Mouse (Mus musculus) retina, postnatal 1 day (tissue): ENCODE results near the gene Aicda.
"Not testable (repeated sequence)": the region's sequence is repeated elsewhere in the genome, so short reads cannot be mapped to it uniquely, and the experiment has no call there.

Experiments
- DNase-seq: peaks from one replicate; pipeline ENCODE4 v3.0.0-alpha.2; 2012

Aicda gene

DNA sequence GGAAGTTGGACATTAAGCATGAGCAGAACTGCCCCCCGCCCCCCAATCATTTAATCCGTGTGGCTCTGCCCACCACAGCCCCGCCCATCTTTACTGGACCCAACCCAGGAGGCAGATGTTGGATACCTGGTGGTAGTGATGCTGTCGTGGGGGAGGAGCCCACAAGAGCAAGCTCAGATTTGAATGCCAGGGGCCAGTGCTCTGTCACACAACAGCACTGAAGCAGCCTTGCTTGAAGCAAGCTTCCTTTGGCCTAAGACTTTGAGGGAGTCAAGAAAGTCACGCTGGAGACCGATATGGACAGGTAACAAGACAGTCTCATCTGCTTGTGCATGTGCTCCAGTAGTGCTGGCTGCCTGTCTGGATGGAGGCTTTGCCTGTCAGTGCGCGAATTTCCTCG is at the start of gene Aicda:
Aicda (plus strand) TSS at position 196 of the 400 bp plus-strand sequence.
- DNase-seq: no peak

DNA sequence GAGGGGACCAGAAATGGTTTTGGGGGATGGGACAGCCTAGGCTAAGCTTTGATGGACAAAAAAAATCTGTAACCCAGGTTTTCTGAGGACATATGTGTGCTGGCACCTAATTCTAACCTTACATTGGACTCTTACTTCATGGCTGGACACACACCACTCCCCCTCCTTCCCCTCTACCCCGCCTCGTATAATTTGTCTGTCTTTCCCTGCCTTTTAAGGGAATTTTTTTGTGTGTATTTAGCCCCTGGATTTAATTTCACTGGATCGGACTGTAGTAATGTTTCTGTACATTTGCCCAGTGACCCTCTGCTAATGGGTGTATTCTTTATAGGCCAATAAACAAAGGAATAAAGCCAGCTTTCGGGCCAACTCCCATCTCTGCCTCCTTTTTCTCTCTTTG is 48.6 kb upstream of the Aicda start:
- DNase-seq: no peak

- DNase-seq: no peak
Observed at GRCm38 (mm10) chr6:122505545-122505944, 48.1 kb upstream of the Aicda start, which contains the start of gene Mfap5. Gene Mfap5 (plus strand): TSS chr6:122505845.

- DNase-seq: no peak
Observed at GRCm38 (mm10) chr6:122508494-122508893, 45.1 kb upstream of the Aicda start.

- no peak for DNase-seq
Observed at GRCm38 (mm10) chr6:122512914-122513878, 40.4 kb upstream of the Aicda start.

DNA sequence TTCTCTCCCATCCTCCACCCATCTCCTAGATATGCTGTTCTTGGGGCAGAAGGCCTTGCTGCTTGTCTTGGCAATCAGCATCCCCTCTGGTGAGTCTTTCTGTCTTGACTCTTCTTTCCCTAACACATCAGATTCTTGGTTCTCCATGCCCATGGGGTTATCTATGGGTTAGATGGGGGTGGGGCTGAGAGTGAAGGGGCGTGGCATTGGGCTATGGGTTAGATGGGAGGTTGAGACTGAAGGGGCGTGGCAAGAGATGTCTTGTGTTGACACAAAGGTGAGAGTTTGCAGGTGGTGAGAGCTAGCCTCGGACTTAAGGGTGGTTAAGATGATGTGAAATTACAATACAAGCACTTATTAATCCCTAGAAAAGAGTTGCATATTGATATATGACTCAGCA is 39.3 kb upstream of the Aicda start:
- no peak for DNase-seq

- not testable (repeated sequence) for DNase-seq
Observed at GRCm38 (mm10) chr6:122515762-122516161, 37.8 kb upstream of the Aicda start.

- DNase-seq: no peak
Observed at GRCm38 (mm10) chr6:122517668-122518067, 35.9 kb upstream of the Aicda start.

GRCm38 (mm10) chr6:122519384-122519783 is 34.2 kb upstream of the Aicda start:
- peak; percentile 49 for DNase-seq

DNA sequence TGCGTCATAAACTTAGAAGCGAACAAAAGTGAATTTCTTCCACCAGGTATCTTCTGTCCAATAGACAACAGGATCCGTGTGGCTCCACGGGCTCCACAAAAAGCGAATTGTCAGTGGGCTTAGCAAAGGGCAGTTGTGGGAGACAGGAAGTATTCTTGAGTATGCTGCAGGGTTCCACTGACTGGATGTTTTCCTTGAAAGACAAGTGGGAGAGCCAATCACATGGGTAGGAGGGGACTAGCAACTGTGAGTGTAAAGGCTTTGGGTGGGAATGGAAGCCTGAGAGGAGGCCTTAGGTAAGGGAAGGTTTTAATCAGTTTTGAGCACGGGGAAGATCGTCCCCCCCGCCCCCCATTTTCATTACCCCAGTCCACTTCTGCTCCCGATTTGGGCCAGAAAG is 31.0 kb upstream of the Aicda start:
- DNase-seq: peak; percentile 81

- DNase-seq: no peak
Observed at GRCm38 (mm10) chr6:122523289-122523688, 30.3 kb upstream of the Aicda start.

DNA sequence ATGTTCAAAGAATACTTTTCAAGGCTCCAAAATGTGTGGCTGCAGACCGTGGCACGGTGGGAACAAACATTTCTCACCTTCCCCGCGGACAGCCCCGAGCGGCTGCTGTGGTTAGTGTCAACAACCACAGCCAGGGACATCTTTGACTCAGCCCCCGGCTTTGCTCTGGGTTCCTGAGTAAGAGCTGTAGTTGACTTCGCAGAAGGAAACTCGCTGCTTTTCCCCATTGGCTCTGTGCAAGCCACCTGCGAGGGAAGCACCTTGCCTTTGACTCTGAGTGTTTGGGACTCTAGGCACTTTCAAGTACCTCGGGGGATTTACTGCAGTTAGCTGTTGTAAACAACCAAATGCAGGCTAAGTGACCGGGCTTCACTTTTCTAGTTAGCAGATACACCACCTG is 26.0 kb upstream of the Aicda start:
- no peak for DNase-seq

DNA sequence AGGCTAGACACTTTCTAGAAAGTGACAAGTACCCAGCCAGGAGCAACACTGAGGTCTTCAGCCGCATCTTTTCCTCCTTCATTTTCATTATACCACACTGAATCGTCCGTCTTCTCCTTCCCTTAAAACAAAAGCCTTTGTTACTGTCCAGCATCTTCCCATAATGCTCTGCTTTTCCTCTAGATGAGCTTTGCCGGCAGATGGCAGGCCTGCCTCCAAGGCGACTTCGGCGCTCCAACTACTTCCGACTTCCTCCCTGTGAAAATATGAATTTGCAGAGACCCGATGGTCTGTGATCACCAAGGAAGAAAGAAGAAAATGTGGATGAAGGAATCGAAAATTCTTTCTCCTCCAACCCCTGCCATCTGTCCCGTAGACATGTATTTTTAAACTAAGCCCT is 25.5 kb upstream of the Aicda start:
- DNase-seq: no peak

GRCm38 (mm10) chr6:122531466-122532174 is 22.0 kb upstream of the Aicda start:
- no peak for DNase-seq

- DNase-seq: peak; percentile 28
Observed at GRCm38 (mm10) chr6:122532883-122533302, 20.7 kb upstream of the Aicda start.

DNA sequence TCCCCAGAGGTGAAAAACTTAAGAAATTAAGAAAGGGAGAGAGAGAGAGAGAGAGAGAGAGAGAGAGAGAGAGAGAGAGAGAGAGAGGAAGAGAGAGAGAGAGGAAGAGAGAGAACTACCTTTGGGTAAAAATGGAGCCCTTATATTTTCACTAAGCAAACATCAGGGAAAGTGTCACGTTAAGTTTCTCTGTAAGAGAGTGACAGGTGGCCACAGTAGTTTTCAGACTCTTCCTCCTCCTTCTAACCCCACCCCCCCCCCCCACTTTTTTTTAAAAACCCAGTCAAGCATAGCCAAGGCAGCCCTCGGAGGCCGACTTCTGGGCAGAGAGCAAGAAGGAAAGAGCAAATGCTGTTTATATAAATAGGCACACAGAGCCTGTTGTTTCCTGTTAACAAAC is 19.6 kb upstream of the Aicda start:
- no peak for DNase-seq

GRCm38 (mm10) chr6:122539564-122539963 is 14.0 kb upstream of the Aicda start:
- DNase-seq: no peak

GRCm38 (mm10) chr6:122542459-122542858 is 11.1 kb upstream of the Aicda start:
- not testable (repeated sequence) for DNase-seq

DNA sequence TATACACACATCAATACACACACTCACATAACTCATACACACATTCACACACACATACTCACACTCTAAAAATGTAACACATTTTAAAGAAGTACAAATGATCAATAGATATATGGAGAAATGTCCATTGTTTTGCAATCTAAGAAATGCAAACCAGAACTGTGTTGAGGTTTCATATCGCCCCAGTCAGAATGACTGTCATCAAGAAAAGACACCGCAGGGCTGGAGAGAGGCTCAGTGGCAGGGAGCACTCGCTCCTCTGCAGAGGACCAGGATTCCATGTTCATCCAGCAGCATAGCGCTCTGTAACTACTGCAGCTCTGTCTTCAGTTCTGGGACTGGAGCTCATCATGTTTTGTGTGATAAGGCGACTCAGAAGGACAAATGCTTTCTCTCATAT is 10.0 kb upstream of the Aicda start:
- no peak for DNase-seq

DNA sequence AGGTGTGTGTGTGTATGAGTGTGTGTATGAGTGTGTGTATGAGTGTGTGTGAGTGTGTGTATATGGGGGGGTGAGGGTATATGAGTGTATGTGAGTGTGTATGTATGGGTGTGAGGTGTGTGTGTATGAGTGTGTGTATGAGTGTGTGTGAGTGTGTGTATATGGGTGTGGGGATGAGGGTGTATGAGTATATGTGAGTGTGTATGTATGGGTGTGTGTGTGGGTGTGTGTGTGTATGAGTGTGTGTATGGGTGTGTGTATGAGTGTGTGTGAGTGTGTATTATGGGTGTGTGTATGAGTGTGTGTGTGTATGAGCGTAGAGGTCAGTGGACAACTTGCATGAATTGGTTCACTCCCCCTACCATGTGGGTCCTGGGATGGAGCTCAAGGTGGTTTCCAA is 8.9 kb upstream of the Aicda start:
- no peak for DNase-seq

DNA sequence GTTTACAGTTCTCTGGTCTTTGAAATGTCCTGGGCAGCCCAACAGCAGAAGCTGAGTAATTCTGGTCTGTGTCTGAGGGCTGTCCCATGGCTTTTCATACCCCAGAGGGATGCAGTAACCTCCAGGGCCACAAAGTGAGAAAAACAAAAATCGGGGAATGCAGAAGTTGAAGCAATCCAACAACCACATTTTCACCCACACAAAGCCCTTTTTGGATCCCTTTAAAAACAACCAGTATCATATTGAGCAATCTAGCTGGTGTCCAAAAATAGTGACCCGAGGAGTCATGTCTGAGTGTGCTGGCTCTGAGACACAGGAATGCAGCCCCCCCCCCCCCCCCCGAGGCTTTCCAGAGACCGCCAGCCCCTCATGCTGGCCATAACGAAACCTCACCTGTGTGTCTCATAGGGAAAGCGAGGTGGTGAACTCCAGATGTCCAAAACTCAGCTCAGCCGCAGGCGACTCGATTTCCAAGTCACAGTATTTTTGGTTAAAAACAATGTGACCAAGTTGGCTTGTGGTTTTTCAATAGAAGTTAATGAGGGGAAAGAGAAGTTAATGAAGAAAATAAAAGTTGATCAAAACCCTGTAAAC is 8.2 kb upstream of the Aicda start:
- no peak for DNase-seq

GRCm38 (mm10) chr6:122545948-122546347 is 7.7 kb upstream of the Aicda start:
- DNase-seq: no peak

DNA sequence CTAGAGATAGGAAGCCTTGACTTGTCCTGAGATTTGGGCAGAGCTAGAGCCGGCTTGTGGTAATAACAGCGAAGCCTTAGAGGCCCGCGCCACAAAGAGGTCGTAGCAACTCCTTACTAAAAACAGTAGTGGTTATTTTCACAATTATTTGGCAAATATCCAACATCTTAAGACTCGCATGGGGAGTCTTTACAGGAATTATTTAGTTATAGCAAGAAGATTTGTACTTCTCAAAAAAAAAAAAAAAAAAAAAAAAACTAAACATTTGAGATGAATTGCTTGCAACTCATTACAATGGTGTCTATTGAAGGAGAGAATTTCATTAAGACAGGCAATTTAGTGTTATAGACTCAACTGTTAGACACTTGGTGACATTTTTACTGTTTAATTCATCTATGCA is 501 bp downstream of the Aicda start:
- no peak for DNase-seq

DNA sequence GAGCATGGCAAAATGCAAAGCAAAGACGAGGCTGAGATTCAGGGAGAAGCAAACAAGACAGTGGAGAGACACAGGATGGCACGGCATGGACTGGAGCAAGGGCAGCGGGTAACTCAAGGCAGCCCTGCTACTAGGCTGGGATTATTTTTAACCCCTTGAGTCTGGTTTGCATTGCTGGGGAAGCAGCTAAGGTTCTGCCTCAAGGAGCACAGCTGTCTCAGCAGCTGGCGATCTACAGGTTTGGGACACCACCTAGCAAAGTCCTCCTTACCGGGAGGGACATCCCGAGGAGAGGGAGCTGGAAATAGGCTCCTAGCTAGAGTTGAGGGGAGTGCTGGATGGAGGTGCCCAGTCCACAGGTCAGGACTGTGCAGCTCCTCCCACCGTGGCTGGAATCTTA is 1.7 kb downstream of the Aicda start:
- no peak for DNase-seq
